Mouse (Mus musculus): ENCODE measurements around the gene 1520401A03Rik. TPM values are rescaled to one million over a fixed set of nuclear protein-coding genes. Genes with fewer than 3 reads are reported as not detected.
A peak's percentile ranks its signal among the peaks of the same experiment; 100 is the strongest.

Gene 1520401A03Rik
- total RNA-seq, 2 experiments from 2014 or later, result 0.37 TPM; not detected in 1

DNA sequence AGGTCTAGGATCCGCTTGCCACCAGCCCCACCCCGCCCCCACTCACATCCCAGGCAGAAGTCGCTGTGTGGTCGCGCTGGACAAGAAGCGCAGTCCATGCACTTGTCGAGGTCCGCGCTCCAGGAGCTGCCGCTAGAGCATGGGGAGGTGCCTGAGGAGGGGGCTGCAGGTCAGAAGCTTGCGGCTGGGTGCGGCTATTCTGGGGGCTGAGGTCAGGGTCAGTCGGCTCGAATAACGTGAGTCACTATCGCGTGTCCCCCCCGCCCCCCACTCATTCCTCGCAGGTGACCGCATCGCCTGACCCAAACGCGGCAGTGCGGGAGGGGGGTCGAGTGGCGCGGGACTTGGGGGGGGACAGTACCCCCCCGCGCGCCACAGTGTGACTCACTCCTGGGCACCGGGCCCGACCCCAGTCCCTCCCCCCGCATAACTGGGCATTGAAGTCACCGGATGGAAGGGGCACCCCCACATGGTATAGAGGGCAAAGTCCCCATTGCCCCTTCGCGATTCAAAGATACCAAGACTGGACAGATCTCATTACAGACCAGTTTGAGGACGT, 46.0 kb downstream of the 1520401A03Rik start:
- no peak for DNase-seq (ENCODE audit: low spot score in 2 of 2)
- intact Hi-C loops (cut with DNase I), result no loop called here

DNA sequence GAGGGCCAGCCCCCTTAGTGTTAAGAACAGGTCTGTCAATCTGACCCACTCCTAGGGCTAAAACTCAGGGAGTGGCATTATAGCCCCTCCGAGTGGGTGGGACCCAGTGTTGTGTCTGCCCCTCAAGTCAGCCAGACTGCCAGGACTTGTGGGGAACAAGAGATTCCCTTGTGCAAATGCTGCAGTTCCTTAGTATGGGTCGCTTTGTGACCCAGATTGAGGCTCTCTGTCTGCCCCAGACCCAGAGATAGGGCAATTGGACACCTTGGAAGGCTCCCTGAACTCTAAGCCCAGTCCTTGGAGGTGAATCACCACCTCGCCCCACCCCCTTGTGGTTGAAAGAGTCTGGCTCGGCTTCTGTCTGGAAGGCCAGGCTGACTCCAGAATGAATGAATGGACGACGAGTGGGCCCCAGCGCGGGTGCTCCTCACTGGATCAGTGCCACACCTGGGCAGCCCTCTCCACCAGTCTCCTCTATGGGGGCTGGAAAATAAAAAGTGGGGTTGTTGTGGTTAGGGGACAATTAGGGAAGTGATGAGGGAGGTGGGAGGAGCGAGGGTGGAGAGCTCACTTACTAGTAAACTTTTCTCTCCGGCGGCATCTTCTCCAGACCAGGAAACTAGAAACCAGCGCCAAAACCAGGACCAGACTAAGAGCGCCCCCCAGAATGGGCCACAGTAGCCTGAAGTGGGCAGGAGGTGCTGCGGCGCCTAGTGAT, 46.9 kb downstream of the 1520401A03Rik start:
- intact Hi-C loops (cut with DNase I), result no loop called here
- no peak for DNase-seq (ENCODE audit: low spot score in 2 of 2)

DNA sequence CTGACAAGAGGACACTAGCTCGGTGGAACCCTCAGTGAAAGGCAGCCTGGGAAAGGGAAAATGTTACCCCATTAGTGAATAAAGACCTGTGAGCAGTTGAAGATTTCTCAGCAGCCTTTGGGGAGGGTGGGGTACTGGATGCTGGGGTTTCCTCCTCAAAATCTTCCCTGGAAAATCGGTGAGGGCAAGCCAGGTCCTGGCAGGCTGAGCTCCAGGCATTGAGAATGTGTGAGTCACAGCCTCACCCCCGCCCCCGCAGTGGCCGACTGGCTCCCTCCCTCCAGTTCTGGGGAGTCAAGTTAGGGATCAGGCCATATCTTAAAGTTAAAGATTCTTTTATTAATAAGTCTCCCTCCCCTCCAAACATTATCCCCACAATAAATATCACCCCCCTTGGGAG, 47.5 kb downstream of the 1520401A03Rik start:
- no peak for DNase-seq (ENCODE audit: low spot score in 2 of 2)
- intact Hi-C loops (cut with DNase I), result no loop called here

DNA sequence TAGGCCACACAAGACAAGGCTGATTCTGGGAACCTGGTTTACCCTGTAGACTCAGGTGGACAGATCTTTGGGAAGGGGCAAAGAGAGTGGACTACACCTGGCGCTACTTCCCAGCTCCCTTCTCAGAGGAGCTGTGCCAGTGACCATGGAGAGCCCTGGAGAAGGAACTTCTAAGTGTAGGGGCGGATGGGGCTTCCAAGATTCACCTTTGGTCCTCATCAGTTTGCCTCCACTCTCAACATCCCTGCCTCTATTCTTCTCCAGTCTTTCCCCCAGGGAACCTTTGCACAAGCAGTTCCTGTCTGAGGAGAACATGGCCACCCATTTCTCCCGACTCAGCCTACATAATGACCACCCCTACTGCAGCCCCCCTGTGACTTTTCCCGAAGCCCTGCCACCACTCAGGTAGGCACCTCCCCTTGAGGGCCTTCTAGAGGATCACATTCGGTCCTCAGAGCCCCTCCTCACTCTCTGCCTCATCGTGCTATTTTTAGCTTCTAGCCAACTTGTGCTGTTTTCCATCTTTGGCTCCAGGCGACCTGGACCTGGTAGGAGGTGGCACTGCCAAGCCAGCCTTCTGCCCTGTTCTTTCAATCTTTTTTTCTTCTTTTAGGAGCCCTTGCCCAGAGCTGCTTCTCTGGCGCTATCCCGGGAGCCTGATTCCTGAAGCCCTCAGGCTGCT, 48.2 kb downstream of the 1520401A03Rik start:
- intact Hi-C loops (cut with DNase I), result no loop called here
- DNase-seq (ENCODE audit: low spot score in 2 of 2), result no peak

DNA sequence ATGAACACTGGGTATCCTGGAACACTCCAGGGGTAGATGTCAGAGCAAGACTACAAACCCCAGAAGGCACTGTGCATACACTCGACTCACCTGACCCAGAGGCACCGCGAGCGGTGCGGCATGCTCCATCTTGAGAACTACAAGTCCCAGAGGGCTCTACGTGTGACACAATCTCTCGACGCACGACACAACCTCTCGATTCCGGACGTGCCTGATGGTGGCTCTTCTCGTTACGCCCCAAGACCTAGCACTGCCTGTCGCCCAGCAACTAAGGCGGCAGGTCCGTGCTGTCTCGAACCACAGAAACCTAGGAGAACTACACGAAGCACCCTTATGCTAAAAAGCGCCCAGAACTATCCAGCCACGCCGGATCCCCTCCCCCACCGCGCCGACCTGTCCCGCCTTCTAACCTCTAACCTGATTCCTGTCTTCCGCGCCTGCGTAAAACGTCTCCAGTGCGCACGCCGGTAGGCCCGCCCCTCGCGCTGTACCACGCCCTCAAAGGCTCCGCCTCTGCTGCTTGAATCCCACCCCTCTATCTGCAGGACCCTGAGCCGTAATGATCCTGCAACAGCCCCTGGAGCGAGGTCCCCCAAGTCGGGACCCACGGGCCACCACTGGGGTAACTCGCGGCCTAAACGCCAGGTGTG, 49.0 kb downstream of the 1520401A03Rik start, which contains the start of the genes Hcfc1r1 and Thoc6:
Gene Hcfc1r1, plus strand, starts transcription at position 173 of the 650 bp plus-strand sequence.
Gene Thoc6, minus strand, starts transcription at position 459 of the 650 bp plus-strand sequence.
- intact Hi-C loops (cut with DNase I), result loop anchor here (1.0 kb wide), 1 partner anchor 12 kb away; no protein-coding TSS in a partner anchor
- DNase-seq (ENCODE audit: low spot score in 2 of 2), result peak; percentile 93 to 98

DNA sequence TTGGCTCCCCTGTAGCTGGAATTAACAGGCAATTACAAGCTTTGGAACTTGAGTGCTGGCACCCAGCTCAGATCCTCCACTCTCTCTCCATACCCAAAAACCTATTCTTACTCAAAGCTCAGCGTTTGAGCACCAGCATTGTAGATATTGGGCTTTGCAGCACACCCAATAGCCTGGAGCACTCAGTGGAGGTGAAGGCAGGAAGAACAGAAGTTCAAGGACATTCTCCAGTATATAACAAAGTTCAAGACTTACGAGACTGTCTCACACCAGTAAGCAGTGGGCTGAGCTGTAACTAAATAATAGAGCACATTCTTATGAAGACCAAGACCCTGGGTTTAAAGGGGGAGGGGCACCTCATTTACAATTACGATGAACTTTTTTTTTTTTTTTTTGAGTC, 49.8 kb downstream of the 1520401A03Rik start:
- DNase-seq (ENCODE audit: low spot score in 2 of 2), result no peak
- intact Hi-C loops (cut with DNase I), result loop anchor here (1.0 kb wide), 1 partner anchor 11 kb away; no protein-coding TSS in a partner anchor

DNA sequence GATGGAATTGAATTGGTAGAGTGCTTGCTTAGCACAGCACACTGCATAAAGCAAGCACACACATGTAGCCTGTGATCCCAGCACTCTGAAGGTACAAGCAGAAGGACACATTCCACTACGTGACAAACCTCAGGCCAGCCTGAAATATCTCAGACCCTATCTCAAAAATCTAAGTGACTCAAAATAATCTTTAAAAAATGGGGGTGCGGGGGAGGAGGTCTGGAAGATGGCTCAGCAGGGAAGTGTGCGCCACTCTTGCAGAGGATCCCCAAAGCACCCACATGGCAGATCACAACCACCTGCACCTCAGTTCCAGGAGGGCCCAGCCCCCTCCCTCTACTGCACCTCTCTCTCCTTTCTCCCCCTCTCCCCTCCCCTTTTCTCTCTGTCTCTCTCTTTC, 51.1 kb downstream of the 1520401A03Rik start:
- DNase-seq (ENCODE audit: low spot score in 2 of 2), result no peak
- intact Hi-C loops (cut with DNase I), result no loop called here

DNA sequence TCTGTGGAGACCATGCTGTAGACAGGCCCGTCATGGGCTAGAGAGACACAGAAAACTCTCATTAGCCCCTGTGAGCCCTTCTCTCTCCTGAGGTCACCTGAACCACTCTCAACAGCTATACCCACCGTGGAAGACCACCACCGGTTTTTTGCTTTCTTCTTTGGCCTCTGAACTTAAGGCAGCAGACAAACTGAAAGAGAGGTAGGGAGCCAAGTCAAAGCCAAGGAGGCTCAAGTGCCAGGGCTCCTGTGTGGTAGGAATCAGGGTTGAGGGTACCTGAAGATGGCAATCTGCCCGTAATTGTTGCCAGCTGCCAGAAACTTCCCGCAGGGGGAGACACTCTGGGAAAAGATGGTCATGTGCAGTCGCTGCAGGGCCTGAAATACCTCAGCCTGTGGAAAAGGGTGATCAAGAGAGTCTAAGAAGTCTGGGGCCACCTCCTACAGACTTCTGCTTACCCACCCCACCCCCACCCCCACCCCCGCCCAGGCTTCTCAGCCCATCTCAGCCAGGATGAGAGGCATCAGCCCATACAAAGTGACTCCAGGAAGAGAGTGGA, 52.0 kb downstream of the 1520401A03Rik start:
- DNase-seq (ENCODE audit: low spot score in 2 of 2), result no peak
- intact Hi-C loops (cut with DNase I), result no loop called here

DNA sequence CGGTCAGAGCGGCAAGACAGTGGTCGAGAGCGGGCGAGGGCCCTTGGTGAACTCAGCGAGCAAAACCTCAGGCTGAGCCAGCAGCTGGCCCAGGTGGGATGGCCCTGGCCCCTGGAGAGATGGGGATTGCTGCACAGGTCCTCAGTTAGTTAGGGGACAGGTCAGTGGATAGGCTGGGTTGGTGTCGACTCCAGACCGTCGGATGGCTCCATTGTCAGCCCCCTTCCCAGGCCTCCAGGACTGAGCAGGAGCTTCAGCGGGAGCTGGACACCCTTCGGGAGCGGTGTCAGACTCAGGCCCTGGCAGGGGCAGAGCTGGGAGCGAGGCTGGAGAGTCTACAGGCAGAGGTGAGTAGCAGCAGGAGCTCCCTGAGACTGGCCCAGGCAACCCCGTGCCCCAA, 57.1 kb downstream of the 1520401A03Rik start:
- intact Hi-C loops (cut with DNase I), result no loop called here
- DNase-seq (ENCODE audit: low spot score in 2 of 2), result no peak

DNA sequence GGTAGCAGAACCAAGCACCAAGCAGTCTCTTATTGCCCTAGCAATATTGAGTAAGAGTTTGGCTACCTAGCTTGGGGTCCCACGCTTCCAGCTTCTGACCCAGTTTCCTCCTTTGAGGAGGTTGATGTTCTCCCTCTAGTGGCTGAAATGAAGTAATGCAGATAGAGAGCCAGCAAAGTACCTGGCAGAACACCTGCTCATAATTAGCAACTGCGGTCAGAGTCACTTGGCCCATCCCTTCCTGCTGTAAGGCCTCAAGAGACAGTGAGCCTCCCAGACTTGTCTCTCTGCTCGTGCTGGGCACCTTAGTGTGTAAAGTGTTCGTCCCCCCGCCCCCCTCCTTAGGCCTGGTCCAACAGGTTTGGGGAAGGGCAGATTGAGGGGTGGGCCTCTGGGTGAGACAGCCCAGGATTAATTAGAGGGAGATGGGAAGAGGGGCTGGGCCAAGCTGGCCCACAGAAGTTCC, 58.0 kb downstream of the 1520401A03Rik start:
- intact Hi-C loops (cut with DNase I), result loop anchor here (5.0 kb wide), 1 partner anchor 38 kb away; no protein-coding TSS in a partner anchor
- peak in 1 of 2 experiments; percentile 26 for DNase-seq (ENCODE audit: low spot score in 2 of 2)

DNA sequence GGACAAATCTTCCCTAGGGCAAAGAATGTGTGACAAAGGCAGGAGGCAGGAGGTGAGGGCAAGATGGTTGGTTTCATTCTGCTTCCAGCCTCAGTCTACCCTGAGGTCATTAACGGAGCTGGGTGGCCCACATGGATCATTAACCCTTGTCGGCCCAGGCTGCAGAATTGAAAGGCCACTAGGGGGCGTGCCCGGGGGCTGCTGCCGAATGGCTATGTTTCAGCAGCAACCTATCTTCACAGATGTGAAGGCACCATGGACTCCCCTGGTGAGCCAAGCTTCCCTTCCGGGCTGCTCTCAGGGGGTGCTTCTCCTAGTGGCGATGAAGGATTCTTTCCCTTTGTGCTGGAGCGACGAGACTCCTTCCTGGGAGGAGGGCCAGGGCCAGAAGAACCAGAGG, 61.1 kb downstream of the 1520401A03Rik start:
- DNase-seq (ENCODE audit: low spot score in 2 of 2), result no peak
- intact Hi-C loops (cut with DNase I), result loop anchor here (1.0 to 5.0 kb wide), 2 partner anchors 12 to 41 kb away; partner anchors contain the start of genes Hcfc1r1 and Thoc6

DNA sequence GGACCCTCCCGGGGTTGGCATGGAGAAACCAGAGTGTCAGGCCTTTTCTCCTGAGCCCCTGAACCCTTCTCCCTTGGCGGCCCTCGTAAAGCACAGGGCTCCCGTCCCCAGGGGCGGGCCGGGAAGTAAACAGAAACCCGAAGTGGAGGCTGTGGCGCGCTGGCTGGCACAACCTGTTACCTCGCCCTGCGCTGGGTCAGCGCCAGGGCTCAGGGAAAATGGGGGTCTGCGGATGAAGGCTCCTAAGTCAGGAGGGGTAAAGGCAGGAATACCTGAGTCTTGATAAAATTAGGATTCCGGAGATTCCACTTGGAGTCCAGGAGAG, 61.7 kb downstream of the 1520401A03Rik start:
- no peak for DNase-seq (ENCODE audit: low spot score in 2 of 2)
- intact Hi-C loops (cut with DNase I), result loop anchor here (1.0 to 5.0 kb wide), 2 partner anchors 12 to 41 kb away; partner anchors contain the start of genes Hcfc1r1 and Thoc6

DNA sequence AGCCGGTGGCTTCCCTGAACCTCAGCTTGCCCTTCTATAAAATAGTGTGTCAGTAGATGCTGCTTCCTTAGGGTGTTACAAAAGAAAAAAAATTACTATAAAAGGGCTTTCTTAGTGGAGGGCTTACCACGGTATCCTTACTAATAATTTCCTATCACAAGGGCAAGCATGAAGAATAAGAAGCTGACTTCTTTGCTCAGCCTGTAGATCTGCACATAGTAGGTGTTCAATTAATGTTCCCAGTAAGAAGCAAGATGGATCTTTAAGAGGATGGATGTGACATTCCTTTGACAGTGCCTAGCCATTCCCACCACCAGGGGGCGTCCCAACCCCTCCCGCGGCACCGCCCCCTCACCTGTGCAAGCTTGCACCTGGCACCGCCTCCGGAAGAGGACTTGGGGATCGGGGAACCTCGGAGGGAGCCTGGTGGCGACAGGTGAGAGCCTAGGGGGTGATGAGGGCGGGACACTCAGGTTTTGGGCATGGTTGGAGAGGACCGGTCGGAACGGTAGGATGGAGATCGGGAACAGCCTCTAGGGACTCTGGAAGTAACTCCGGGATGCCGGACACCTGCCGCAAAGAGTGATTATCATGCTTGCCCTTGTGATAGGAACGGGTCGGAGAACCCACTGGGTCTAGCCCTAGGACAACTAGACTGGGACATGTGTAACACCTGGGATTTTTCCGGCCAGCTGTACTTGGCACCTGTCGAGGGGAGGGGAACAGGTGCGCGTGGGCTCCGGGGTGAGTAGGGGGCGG, 62.3 kb downstream of the 1520401A03Rik start, which contains the start of gene Bicdl2:
Gene Bicdl2, plus strand, starts transcription at position 390 of the 759 bp plus-strand sequence.
- no peak for DNase-seq (ENCODE audit: low spot score in 2 of 2)
- intact Hi-C loops (cut with DNase I), result loop anchor here (5.0 kb wide), 1 partner anchor 42 kb away; no protein-coding TSS in a partner anchor

DNA sequence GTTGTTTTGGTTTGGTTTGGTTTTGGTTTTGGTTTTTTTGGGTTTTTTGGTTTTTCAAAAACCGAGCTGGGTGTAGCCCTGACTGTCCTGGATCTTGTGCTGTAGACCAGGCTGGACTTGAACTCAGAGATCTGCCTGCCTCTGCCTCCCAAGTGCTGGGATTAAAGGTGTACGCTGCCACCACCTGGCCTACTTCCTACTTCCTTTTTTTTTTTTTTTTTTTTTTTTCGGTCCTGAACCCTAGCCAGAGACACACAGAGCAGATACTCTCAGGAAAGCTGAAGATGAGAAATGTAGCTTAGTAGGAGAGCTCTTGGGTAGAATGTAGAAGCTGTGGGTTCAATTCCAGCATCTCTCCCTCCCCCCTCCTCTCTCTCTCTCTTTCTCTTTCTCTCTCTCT, 64.1 kb downstream of the 1520401A03Rik start:
- intact Hi-C loops (cut with DNase I), result no loop called here
- no peak for DNase-seq (ENCODE audit: low spot score in 2 of 2)

Other genes with a start within 250 kb of the 1520401A03Rik start
- not detected for gene Vmn2r117, start 243.1 kb downstream of the 1520401A03Rik start, total RNA-seq (2021)
- gene Zfp213, start 158.5 kb downstream of the 1520401A03Rik start, total RNA-seq (2021), result 1 to 10 TPM; 6.6 to 6.8 TPM
- 10 to 100 TPM; 28.3 to 29.0 TPM for gene Zfp13, start 123.3 kb downstream of the 1520401A03Rik start, total RNA-seq (2021)
- gene Zscan10, start 121.9 kb downstream of the 1520401A03Rik start, total RNA-seq (2021), result not detected
- 1 to 10 TPM; 1.1 to 1.2 TPM for gene Mmp25, start 77.5 kb downstream of the 1520401A03Rik start, total RNA-seq (2021)
- not detected for gene Bicdl2, start 62.3 kb downstream of the 1520401A03Rik start, total RNA-seq (2021)
- 100 to 1,000 TPM; 137 to 143 TPM for gene Hcfc1r1, start 49.2 kb downstream of the 1520401A03Rik start, total RNA-seq (2021)
- 1 to 10 TPM; 8.2 to 8.9 TPM for gene Thoc6, start 48.9 kb downstream of the 1520401A03Rik start, total RNA-seq (2021)
- gene Tnfrsf12a, start 45.3 kb downstream of the 1520401A03Rik start, total RNA-seq (2021), result 1 to 10 TPM; 6.3 to 9.6 TPM
- gene Cldn6, start 43.5 kb downstream of the 1520401A03Rik start, total RNA-seq (2021), result not detected
- gene Cldn9, start 38.8 kb downstream of the 1520401A03Rik start, total RNA-seq (2021), result under 1 TPM in 1 of 2 experiments, not detected in 1; 0.23 TPM
- gene Pkmyt1, start 3.6 kb upstream of the 1520401A03Rik start, total RNA-seq (2021), result 1 to 10 TPM; 3.3 to 5.7 TPM
- 10 to 100 TPM; 54.2 to 56.8 TPM for gene Paqr4, start 18.1 kb upstream of the 1520401A03Rik start, total RNA-seq (2021)
- gene Kremen2, start 23.1 kb upstream of the 1520401A03Rik start, total RNA-seq (2021), result under 1 TPM; 0.40 to 0.48 TPM
- gene Flywch1, start 48.8 kb upstream of the 1520401A03Rik start, total RNA-seq (2021), result 100 to 1,000 TPM; 173 to 185 TPM
- gene Flywch2, start 63.3 kb upstream of the 1520401A03Rik start, total RNA-seq (2021), result 10 to 100 TPM; 25.7 to 30.1 TPM
- 100 to 1,000 TPM; 573 to 599 TPM for gene Srrm2, start 67.7 kb upstream of the 1520401A03Rik start, total RNA-seq (2021)
- gene Elob, start 106.4 kb upstream of the 1520401A03Rik start, total RNA-seq (2021), result 100 to 1,000 TPM; 334 to 397 TPM
- gene Prss33, start 113.3 kb upstream of the 1520401A03Rik start, total RNA-seq (2021), result not detected
- gene Prss32, start 121.1 kb upstream of the 1520401A03Rik start, total RNA-seq (2021), result 1 to 10 TPM in 1 of 2 experiments, not detected in 1; 1.1 TPM
- 1 to 10 TPM; 1.9 to 2.2 TPM for gene Prss41, start 121.4 kb upstream of the 1520401A03Rik start, total RNA-seq (2021)
- not detected for gene Prss21, start 145.3 kb upstream of the 1520401A03Rik start, total RNA-seq (2021)
- not detected for gene Dcpp1, start 158.1 kb upstream of the 1520401A03Rik start, total RNA-seq (2021)
- gene Dcpp2, start 158.1 kb upstream of the 1520401A03Rik start, total RNA-seq (2021), result not detected
- not detected for gene Dcpp3, start 194.7 kb upstream of the 1520401A03Rik start, total RNA-seq (2021)
- gene Sbp, start 218.9 kb upstream of the 1520401A03Rik start, total RNA-seq (2021), result not detected
- gene Sbpl, start 232.5 kb upstream of the 1520401A03Rik start, total RNA-seq (2021), result not detected